ENCODE assay signal across 10 mouse cellular contexts in genomic region chr9:85663091-85663490, GRCm38 (mm10).
DNase-seq lines count a peak whose midpoint lies in the region; ATAC-seq and TF ChIP-seq lines count a peak whose summit lies in the region.
"Had no signal": no experiment of that assay in that cellular context is flagged by ENCODE, and none has a peak within 500 bp of the region (broad histone marks: within the 10 kb centered on the region; RNA-seq: fewer than 3 reads in every experiment).

No protein-coding gene starts in this region.

- H3K9me3 ChIP-seq in hindbrain, postnatal 0 days (ENCODE audit: low read length) = no peaks in the 10 kb centered on the region
- no peaks in the 10 kb centered on the region for H3K9me3 ChIP-seq in hindbrain, embryonic 16.5 days (ENCODE audit: control insufficient read depth, low read length)
- H3K9me3 ChIP-seq in heart, embryonic 13.5 days = no peaks in the 10 kb centered on the region
- H3K9me3 ChIP-seq: embryonic facial prominence, embryonic 12.5 days; liver, embryonic 15.5 days; midbrain, embryonic 12.5 days had no signal

- H3K9ac ChIP-seq in hindbrain, postnatal 0 days (replicated peaks; ENCODE audit: low read length) = no peak overlapping the region
- no peak overlapping the region for H3K9ac ChIP-seq in hindbrain, embryonic 16.5 days (ENCODE audit: low read depth, low read length)
- no peak overlapping the region for H3K9ac ChIP-seq in heart, embryonic 13.5 days
- H3K9ac ChIP-seq: embryonic facial prominence, embryonic 12.5 days; liver, embryonic 15.5 days; midbrain, embryonic 12.5 days had no signal

- 28% methylated on average over 8 of the region's 8 CpGs for WGBS in hindbrain, postnatal 0 days
- whole genome bisulfite sequencing in hindbrain, embryonic 16.5 days = 29% methylated on average over 8 of the region's 8 CpGs
- WGBS in heart, embryonic 13.5 days = 14% methylated on average over 8 of the region's 8 CpGs

- DNase-seq in hindbrain, postnatal 0 days (ENCODE audit: low spot score) = peak; percentile 30
- DNase-seq in 3134 (ENCODE audit: extremely low read depth, insufficient read length, low spot score) (peak; percentile 4), MN1 (ENCODE audit: low spot score) (peak; percentile 28)
- DNase-seq in ovary, adult 18-20 months (ENCODE audit: low spot score) = no peak
- no peak for DNase-seq in urinary bladder, postnatal 14 days (ENCODE audit: low spot score)

- no peaks in the 10 kb centered on the region for H3K4me1 ChIP-seq in hindbrain, postnatal 0 days (ENCODE audit: insufficient read depth, low read length)
- H3K4me1 ChIP-seq in hindbrain, embryonic 16.5 days (ENCODE audit: control insufficient read depth, insufficient read depth, low read depth, low read length) = no peaks in the 10 kb centered on the region; the same call in 1 of the 2 replicates
- peaks cover 10% of the 10 kb centered on the region for H3K4me1 ChIP-seq in heart, embryonic 13.5 days
- H3K4me1 ChIP-seq: embryonic facial prominence, embryonic 12.5 days; liver, embryonic 15.5 days; midbrain, embryonic 12.5 days had no signal

- H3K4me2 ChIP-seq in hindbrain, postnatal 0 days (ENCODE audit: low read depth, low read length) = no peak overlapping the region
- no peak overlapping the region for H3K4me2 ChIP-seq in hindbrain, embryonic 16.5 days (ENCODE audit: low read length)
- H3K4me2 ChIP-seq in heart, embryonic 13.5 days = no peak overlapping the region
- H3K4me2 ChIP-seq: embryonic facial prominence, embryonic 12.5 days; liver, embryonic 15.5 days; midbrain, embryonic 12.5 days had no signal

- H3K36me3 ChIP-seq in hindbrain, postnatal 0 days (ENCODE audit: insufficient read depth, low read length) = no peaks in the 10 kb centered on the region
- H3K36me3 ChIP-seq in hindbrain, embryonic 16.5 days (ENCODE audit: control insufficient read depth, insufficient read depth, low read length) = no peaks in the 10 kb centered on the region
- no peaks in the 10 kb centered on the region for H3K36me3 ChIP-seq in heart, embryonic 13.5 days
- H3K36me3 ChIP-seq: embryonic facial prominence, embryonic 12.5 days; liver, embryonic 15.5 days; midbrain, embryonic 12.5 days had no signal

- ATAC-seq in hindbrain, postnatal 0 days = no peak
- ATAC-seq in hindbrain, embryonic 16.5 days = no peak
- ATAC-seq in heart, embryonic 13.5 days (ENCODE audit: extremely low read depth, insufficient number of reproducible peaks, low FRiP score, low TSS enrichment) = no peak

- TF ChIP-seq CTCF in hindbrain, postnatal 0 days (IDR thresholded peaks at IDR 0.05; ENCODE audit: low read depth) = no peak

- no peaks in the 10 kb centered on the region for H3K27me3 ChIP-seq in hindbrain, postnatal 0 days (ENCODE audit: insufficient read depth, low read length)
- no peaks in the 10 kb centered on the region for H3K27me3 ChIP-seq in hindbrain, embryonic 16.5 days (replicated peaks; ENCODE audit: control insufficient read depth, insufficient read depth, low read length)
- no peaks in the 10 kb centered on the region for H3K27me3 ChIP-seq in heart, embryonic 13.5 days (replicated peaks)
- H3K27me3 ChIP-seq: embryonic facial prominence, embryonic 12.5 days; liver, embryonic 15.5 days; midbrain, embryonic 12.5 days had no signal

- H3K27ac ChIP-seq in hindbrain, postnatal 0 days = no peak overlapping the region
- H3K27ac ChIP-seq in hindbrain, embryonic 16.5 days (ENCODE audit: low read depth, low read length) = no peak overlapping the region
- 0 out of 2 replicates have a peak overlapping the region, but pooled peaks have one; percentile 15 for H3K27ac ChIP-seq in heart, embryonic 13.5 days (replicated peaks)
- H3K27ac ChIP-seq: embryonic facial prominence, embryonic 12.5 days; liver, embryonic 15.5 days; midbrain, embryonic 12.5 days had no signal

- no peak overlapping the region for H3K4me3 ChIP-seq in hindbrain, postnatal 0 days (ENCODE audit: low read length)
- no peak overlapping the region for H3K4me3 ChIP-seq in hindbrain, embryonic 16.5 days (ENCODE audit: low read length)
- no peak overlapping the region for H3K4me3 ChIP-seq in heart, embryonic 13.5 days
- H3K4me3 ChIP-seq: embryonic facial prominence, embryonic 12.5 days; liver, embryonic 15.5 days; midbrain, embryonic 12.5 days had no signal

Comparison
In these comparisons a context has a peak if more than half of its experiments do, and no peak if none do; other contexts are left out.
1. DNase-seq: peak in hindbrain, postnatal 0 days (single experiment), 3134 (single experiment) and MN1 (single experiment); none in ovary, adult 18-20 months (single experiment) and urinary bladder, postnatal 14 days (single experiment).